Mouse (Mus musculus) olfactory bulb, adult 2 months (tissue): Measurements from ENCODE around the gene Dpf3. TPM values are rescaled to one million over a fixed set of nuclear protein-coding genes. Genes with fewer than 3 reads are reported as not detected.

Experiments used
- H3K27ac ChIP-seq: fragments of 200-500 bp; 2 replicates; pipeline ENCODE4 v1.5.1; 2012; ENCODE audit warnings: low read depth, low read length; ENCODE audit not compliant: insufficient read depth
- H3K4me1 ChIP-seq: fragments of 200-500 bp; 2 replicates; pipeline ENCODE4 v1.6.1; 2012; ENCODE audit warnings: low read length; ENCODE audit not compliant: control insufficient read depth, insufficient read depth
- H3K4me3 ChIP-seq: fragments of 200-500 bp; 2 replicates; pipeline ENCODE4 v1.5.1; 2012; ENCODE audit warnings: mild to moderate bottlenecking, low read depth, low read length, moderate library complexity; ENCODE audit not compliant: insufficient read depth
- CTCF ChIP-seq: fragments of 200-500 bp; IDR thresholded peaks from 2 replicates; pipeline ENCODE4 v1.5.1; 2012; ENCODE audit warnings: low read depth, mild to moderate bottlenecking, low read length, moderate library complexity; ENCODE audit not compliant: insufficient read depth
- POLR2A ChIP-seq: fragments of 200-500 bp; IDR thresholded peaks from 2 replicates; pipeline ENCODE4 v1.6.1; 2012; ENCODE audit warnings: mild to moderate bottlenecking, low read depth, low read length, moderate library complexity; ENCODE audit not compliant: insufficient read depth
- WGBS: fragments of 180-500 bp; shearing (Covaris S2); methylation state at CpG from one replicate; pipeline ENCODE4 v1.1.7; 2018; 5-methylcytosine and 5-hydroxymethylcytosine counted together
- polyA plus RNA-seq: library from polyadenylated mRNA; stranded (reverse); fragments of >200 nt; gene quantifications from 2 replicates; pipeline ENCODE4 v1.2.4, GENCODE M21; 2012; ENCODE audit warnings: low replicate concordance; ENCODE audit not compliant: missing spikeins, insufficient read depth, insufficient read length

Gene Dpf3
- polyA plus RNA-seq, 1 experiment: not detected

DNA sequence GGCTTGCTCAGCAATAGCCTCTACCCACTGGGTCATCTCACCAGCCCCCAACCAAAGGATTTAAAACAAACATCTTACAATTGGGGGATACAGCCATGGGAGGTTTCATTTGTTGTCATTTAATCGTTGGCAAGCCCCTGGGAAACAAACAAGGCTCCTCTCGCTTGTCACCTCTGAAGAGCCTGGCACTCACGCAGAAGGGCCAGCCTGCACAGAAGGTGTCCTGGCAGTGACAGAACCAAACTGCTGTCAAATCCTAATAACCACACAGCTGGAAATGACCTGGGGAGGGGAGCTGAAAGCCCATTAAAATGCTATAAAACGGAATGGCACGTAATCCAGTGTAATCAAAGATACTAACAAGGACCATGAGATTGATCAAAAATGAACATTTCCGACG lies 114.4 kb downstream of the Dpf3 start:
- no peak for TF ChIP-seq CTCF
- no peak for TF ChIP-seq POLR2A
- H3K4me3 ChIP-seq: no peak overlapping the region
- 79% methylated on average over 7 of the region's 7 CpGs for WGBS
- H3K4me1 ChIP-seq: peaks cover 4% of the 10 kb centered on the region
- no peak overlapping the region for H3K27ac ChIP-seq

DNA sequence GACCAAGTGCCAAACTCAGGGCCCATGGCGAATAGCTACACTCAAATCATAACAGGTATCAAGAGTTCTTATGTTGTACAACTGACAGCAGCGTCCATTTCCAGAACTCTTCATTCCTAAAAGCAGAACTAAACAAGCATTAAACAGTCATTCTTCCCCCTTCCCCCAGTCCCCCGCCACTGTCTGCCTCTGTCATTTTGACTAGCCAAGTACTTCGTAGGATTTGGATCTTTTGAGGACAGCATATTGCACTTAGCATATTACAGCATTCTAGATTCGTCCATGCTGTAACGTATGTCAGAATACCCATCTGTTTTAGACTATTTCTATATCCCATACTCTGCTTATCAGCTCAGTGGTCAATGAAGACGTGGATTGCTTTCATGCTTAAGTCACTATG lies 115.2 kb downstream of the Dpf3 start:
- Histone ChIP-seq H3K27ac (no peak overlapping the region), H3K4me1 (peaks cover 4% of the 10 kb centered on the region), H3K4me3 (no peak overlapping the region)
- TF ChIP-seq CTCF (no peak), POLR2A (no peak)
- 92% methylated on average over 7 of the region's 7 CpGs for WGBS

DNA sequence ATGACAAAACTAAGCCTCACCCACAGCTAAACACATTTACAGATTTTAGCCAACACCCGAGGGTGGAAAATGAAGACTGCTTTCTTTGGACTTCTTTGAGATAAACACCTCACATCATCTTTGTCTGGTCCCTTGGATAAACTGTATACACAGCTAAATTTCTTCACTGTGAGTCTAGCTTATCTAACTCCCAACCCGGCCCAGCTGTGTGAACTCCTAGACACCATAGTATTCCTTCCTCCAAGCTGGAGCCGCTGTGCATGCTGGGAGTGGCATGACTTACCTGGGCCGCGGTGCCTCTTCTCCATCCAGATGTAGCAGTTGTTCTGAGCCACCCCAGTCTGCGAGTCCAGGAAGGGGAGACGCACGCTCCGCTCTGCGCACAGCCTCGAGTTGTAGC lies 117.3 kb downstream of the Dpf3 start:
- Histone ChIP-seq H3K4me1 (peaks cover 4% of the 10 kb centered on the region), H3K4me3 (no peak overlapping the region), H3K27ac (no peak overlapping the region)
- no peak for TF ChIP-seq POLR2A
- no peak for TF ChIP-seq CTCF
- 93% methylated on average over 11 of the region's 11 CpGs for WGBS

DNA sequence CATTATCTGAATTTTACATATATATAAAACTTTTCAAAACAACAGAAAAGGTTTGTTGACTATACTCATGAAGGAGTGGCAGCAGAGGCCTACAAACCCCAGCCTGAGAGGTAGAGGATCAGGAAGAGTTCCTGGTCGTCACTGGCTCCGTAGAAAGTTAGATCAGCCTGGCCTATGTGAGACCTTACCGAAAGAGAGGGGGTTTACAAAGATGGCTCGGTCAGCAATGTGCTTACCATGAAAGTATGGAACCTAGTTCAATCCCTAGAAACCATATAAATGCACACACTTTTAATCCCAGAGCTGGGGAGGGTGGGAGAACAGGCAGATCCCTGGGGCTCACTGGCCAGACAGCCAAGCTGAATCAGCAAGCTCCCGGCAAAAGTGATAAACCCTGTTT lies 118.1 kb downstream of the Dpf3 start:
- no peak for TF ChIP-seq CTCF
- no peak for TF ChIP-seq POLR2A
- no peak overlapping the region for H3K4me3 ChIP-seq
- WGBS: 93% methylated on average over 5 of the region's 5 CpGs
- H3K4me1 ChIP-seq: peaks cover 4% of the 10 kb centered on the region
- H3K27ac ChIP-seq: no peak overlapping the region

DNA sequence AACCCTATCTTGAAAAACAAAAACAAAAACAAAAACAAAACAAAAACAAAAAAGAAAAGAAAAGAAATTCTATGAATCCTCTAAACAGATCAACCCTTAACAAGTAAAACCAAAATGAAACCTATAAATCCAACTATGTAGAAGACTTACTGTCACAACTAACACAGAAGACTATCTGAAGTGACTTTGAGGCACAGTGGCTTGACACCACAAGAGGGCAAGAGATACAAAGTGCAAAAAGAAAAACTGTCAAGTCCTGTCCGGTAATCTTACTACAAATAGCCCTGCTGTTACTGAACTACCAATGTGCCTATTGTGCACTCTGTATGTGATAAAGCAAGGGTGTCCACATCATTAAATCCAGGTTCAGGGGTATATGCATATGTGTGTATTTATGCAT lies 120.0 kb downstream of the Dpf3 start:
- Histone ChIP-seq H3K4me1 (peaks cover 4% of the 10 kb centered on the region), H3K4me3 (no peak overlapping the region), H3K27ac (no peak overlapping the region)
- TF ChIP-seq POLR2A (no peak), CTCF (no peak)
- 91% methylated on average over 1 of the region's 1 CpGs for WGBS

DNA sequence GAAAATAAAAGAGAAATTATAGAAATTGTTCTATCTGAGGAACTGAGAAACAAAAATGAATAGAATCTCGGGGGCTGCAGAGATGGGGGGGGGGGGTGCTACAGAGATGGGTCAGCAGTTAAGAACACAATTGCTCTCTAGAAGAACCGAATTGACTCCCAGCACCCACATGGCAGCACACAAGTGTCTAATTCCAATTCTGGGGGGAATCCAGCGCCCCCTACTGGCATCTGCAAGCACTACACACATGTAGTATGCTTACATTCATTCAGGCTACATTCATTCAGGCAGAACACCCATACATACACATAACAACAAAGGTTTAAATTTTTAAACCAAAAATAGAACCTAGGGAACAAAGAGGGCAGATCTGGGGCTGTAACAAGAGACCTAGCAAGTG lies 122.7 kb downstream of the Dpf3 start:
- Histone ChIP-seq H3K27ac (no peak overlapping the region), H3K4me3 (no peak overlapping the region), H3K4me1 (no peaks in the 10 kb centered on the region)
- 59% methylated on average over 3 of the region's 3 CpGs for WGBS
- no peak for TF ChIP-seq POLR2A
- no peak for TF ChIP-seq CTCF

DNA sequence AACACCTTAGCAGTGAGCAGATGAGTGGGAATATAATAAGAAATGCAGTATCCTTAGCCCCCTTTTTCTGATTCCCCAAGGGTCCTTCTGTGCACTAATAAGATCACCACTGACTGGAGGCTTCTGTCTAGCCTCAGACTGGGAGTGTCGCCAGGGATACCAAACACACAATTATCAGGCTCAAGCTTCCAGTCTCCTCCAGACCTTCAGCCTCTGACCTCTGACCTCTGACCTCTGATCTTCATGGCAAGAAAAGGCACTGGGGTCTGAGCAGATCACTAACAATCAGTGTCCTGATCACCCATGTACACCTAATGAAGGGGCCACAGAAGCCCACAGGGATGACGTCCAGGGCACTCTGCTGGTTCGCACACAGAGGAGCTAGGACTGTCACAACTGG lies 125.7 kb downstream of the Dpf3 start:
- TF ChIP-seq CTCF: no peak
- no peak for TF ChIP-seq POLR2A
- 88% methylated on average over 3 of the region's 3 CpGs for WGBS
- Histone ChIP-seq H3K4me1 (no peaks in the 10 kb centered on the region), H3K27ac (no peak overlapping the region), H3K4me3 (no peak overlapping the region)

DNA sequence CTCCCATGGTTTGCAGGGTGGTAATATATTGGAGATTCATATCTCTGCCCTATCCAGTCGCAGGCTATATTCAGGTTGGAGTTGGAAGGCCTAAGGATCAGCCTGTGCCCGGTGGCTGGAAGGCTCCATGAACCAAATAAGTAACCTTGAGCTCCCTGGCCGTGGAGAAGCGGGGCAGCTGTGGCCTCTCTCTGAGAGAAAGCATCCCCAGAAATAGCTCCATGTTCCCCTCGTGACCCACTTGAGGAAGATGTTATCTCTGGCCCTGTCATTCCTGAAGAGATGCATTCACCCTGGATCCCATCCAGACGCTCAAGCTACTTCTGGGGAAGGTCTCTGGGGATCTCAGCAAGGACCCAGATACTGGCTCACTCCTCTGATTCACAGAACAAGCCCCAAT lies 134.9 kb downstream of the Dpf3 start:
- WGBS: 92% methylated on average over 6 of the region's 6 CpGs
- TF ChIP-seq POLR2A (no peak), CTCF (no peak)
- H3K4me1 ChIP-seq: 0 out of 2 replicates have a peak, but pooled peaks cover 3% of the 10 kb centered on the region
- no peak overlapping the region for H3K4me3 ChIP-seq
- no peak overlapping the region for H3K27ac ChIP-seq

DNA sequence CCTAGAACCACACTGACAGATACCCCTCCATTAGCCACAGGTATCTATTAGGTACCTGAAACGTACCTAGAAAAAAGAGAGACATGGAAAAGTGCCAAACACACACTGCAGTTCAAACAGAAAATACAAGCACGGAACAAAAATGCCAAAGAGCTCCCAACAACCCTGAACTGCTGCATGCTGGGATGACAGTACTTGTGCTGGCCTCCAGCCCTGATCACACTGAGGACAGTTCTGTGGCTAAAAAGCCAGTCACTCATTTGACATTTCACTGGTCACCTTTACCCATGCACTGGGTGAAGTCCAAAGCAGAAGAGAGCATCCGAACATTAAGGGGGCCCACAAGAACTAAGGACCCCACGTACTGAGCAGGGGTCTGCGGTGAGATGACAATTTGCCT lies 137.8 kb downstream of the Dpf3 start:
- WGBS: 91% methylated on average over 5 of the region's 5 CpGs
- 0 out of 2 replicates have a peak, but pooled peaks cover 3% of the 10 kb centered on the region for H3K4me1 ChIP-seq
- H3K27ac ChIP-seq: no peak overlapping the region
- TF ChIP-seq CTCF (no peak), POLR2A (no peak)
- no peak overlapping the region for H3K4me3 ChIP-seq

DNA sequence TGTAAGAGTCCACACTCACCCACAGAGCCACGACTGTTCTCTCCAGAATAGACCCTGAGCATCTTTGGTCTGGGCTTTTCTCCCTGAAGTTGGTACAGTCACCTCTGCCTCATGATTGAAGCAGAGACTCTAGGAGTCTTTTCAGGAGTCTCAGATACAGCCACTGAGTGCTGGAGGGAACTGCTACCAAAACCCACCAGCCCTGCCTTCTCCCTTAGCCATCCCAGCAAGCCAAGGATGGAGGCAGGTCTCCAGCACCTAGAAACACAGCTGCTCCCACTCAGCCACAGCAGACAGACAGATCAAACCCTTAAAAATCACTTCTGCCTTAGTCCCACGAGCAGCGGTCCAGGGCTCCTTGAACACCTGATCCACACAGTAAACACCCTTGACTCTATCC lies 139.3 kb downstream of the Dpf3 start:
- no peak for TF ChIP-seq CTCF
- TF ChIP-seq POLR2A: no peak
- Histone ChIP-seq H3K4me1 (0 out of 2 replicates have a peak, but pooled peaks cover 3% of the 10 kb centered on the region), H3K4me3 (no peak overlapping the region), H3K27ac (no peak overlapping the region)
- 81% methylated on average over 3 of the region's 3 CpGs for WGBS
